Mouse (Mus musculus) liver, embryonic 16.5 days (tissue): Measurements from ENCODE around the gene Atg101. TPM values are rescaled to one million over a fixed set of nuclear protein-coding genes. Genes with fewer than 3 reads are reported as not detected.

ENCODE experiments used
- ATAC-seq: fragments of 200-750 bp; cut with Nextera tagmentation; 2 replicates; pipeline ENCODE4 v1.8.0; 2017; ENCODE audit warnings: low read depth, mild to moderate bottlenecking, moderate number of reproducible peaks, moderate library complexity
- H3K27ac ChIP-seq: fragments of 300-500 bp; sonication (generic); 2 replicates; pipeline ENCODE4 v1.5.1; 2014; ENCODE audit warnings: mild to moderate bottlenecking, low read length
- H3K27me3 ChIP-seq: fragments of 300-500 bp; sonication (generic); 2 replicates; pipeline ENCODE4 v1.6.1; 2014; ENCODE audit warnings: low read depth, low read length, mixed read lengths; ENCODE audit not compliant: control insufficient read depth, insufficient read depth
- H3K36me3 ChIP-seq: fragments of 300-500 bp; sonication (generic); 2 replicates; pipeline ENCODE4 v1.6.1; 2014; ENCODE audit warnings: mild to moderate bottlenecking; ENCODE audit not compliant: control insufficient read depth, insufficient read depth
- H3K4me1 ChIP-seq: fragments of 300-500 bp; sonication (generic); 2 replicates; pipeline ENCODE4 v1.6.1; 2014; ENCODE audit warnings: low read depth, low read length, mixed read lengths; ENCODE audit not compliant: control insufficient read depth
- H3K4me2 ChIP-seq: fragments of 300-500 bp; sonication (generic); 2 replicates; pipeline ENCODE4 v1.6.1; 2014; ENCODE audit warnings: low read depth, low read length, mixed read lengths
- H3K4me3 ChIP-seq: fragments of 300-500 bp; sonication (generic); 2 replicates; pipeline ENCODE4 v1.5.1; 2014; ENCODE audit warnings: low read depth, mild to moderate bottlenecking, low read length
- H3K9ac ChIP-seq: fragments of 300-500 bp; sonication (generic); 2 replicates; pipeline ENCODE4 v1.6.1; 2014; ENCODE audit warnings: low read depth, low read length
- H3K9me3 ChIP-seq: fragments of 300-500 bp; sonication (generic); replicated peaks from 2 replicates; pipeline ENCODE4 v1.6.1; 2016; ENCODE audit warnings: low read length; ENCODE audit not compliant: control insufficient read depth
- WGBS: fragments of 180-500 bp; shearing (Covaris S2); extraction: QIAGEN DNeasy Blood & Tissue Kit; methylation state at CpG from one replicate; pipeline ENCODE4 v1.1.7; 2014; ENCODE audit not compliant: insufficient replicate concordance; 5-methylcytosine and 5-hydroxymethylcytosine counted together
- polyA plus RNA-seq: library from polyadenylated mRNA; unstranded; fragments of >200 nt; fragmentation: Nextera tagmentation; extraction: Ambion mirVana; gene quantifications from 2 replicates; pipeline ENCODE4 v1.2.1, GENCODE M21; 2015

Atg101 gene
- polyA plus RNA-seq, 1 experiment from 2014 or later, result 26.1 TPM

GRCm38 (mm10) chr15:101251930-101252329 lies 32.1 kb upstream of the Atg101 start:
- no peak for ATAC-seq
- Histone ChIP-seq H3K9ac (no peak overlapping the region), H3K9me3 (no peaks in the 10 kb centered on the region), H3K4me1 (peaks cover 4% of the 10 kb centered on the region), H3K27me3 (peaks cover 23% of the 10 kb centered on the region), H3K4me3 (no peak overlapping the region), H3K4me2 (no peak overlapping the region), H3K36me3 (no peaks in the 10 kb centered on the region), H3K27ac (no peak overlapping the region)
- WGBS, result 64% methylated on average over 5 of the region's 5 CpGs

DNA sequence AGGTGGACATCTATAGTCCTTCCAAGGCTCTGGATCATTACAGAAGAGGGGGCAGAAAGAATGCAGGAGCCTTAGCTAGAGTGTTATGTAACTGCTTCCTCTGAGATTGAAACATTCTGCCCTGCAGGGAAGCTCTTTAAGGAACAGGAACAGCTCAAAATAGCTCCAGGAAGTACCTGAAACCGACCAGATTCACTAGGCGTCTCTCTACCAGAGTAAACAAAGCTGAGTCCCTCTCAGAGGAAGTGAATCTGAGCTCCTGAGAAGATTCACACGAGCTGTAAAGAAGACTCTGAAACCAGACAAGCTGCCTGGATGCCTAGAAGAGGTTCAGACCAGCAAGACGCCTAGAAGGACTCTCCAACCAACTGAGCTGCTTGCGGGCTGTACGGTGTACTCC lies 31.5 kb upstream of the Atg101 start:
- ATAC-seq, result no peak
- H3K9ac ChIP-seq, result no peak overlapping the region

DNA sequence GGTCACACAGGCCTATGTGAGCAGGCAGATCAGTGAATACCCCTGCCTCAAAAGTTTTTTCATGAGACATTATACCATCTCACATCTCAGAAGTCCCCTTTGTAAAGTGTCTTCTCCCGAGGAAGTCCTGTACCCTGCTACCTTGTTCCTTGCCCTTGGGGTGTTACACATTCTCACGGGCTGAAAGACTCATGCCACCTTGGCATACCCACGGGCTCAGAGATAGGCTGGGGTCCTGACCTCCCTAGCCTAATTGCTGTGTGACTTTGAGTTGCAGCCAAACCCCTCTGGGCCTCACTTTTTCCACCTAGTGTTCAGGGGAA lies 30.5 kb upstream of the Atg101 start:
- H3K4me3 ChIP-seq, result peak overlapping the region; percentile 56
- H3K9me3 ChIP-seq, result no peaks in the 10 kb centered on the region
- 43% methylated on average over 3 of the region's 3 CpGs for WGBS
- no peak overlapping the region for H3K9ac ChIP-seq
- peaks cover 23% of the 10 kb centered on the region for H3K27me3 ChIP-seq
- H3K4me1 ChIP-seq, result no peaks in the 10 kb centered on the region; the same call in 1 of the 2 replicates
- peak overlapping the region; percentile 73 for H3K4me2 ChIP-seq
- H3K36me3 ChIP-seq, result no peaks in the 10 kb centered on the region
- ATAC-seq, result no peak
- H3K27ac ChIP-seq, result no peak overlapping the region

More for the DNA sequence above, 31.5 kb upstream of the Atg101 start:
- no peaks in the 10 kb centered on the region for H3K9me3 ChIP-seq
- 55% methylated on average over 6 of the region's 6 CpGs for WGBS
- no peaks in the 10 kb centered on the region for H3K36me3 ChIP-seq
- H3K27me3 ChIP-seq, result peaks cover 23% of the 10 kb centered on the region
- no peaks in the 10 kb centered on the region; the same call in 1 of the 2 replicates for H3K4me1 ChIP-seq
- H3K4me3 ChIP-seq, result no peak overlapping the region
- no peak overlapping the region for H3K4me2 ChIP-seq
- H3K27ac ChIP-seq, result no peak overlapping the region

- H3K27me3 ChIP-seq, result peaks cover 23% of the 10 kb centered on the region
- peak within 1 kb of the TSS; percentile 54 for H3K9ac ChIP-seq
- no peak within 1 kb of the TSS for H3K27ac ChIP-seq
- peak; percentile 49 for ATAC-seq
- 2% methylated on average over 66 of the region's 82 CpGs for WGBS
- no peaks in the 10 kb centered on the region for H3K36me3 ChIP-seq
- H3K4me3 ChIP-seq, result peak within 1 kb of the TSS; percentile 56
- no peaks in the 10 kb centered on the region for H3K9me3 ChIP-seq
- H3K4me1 ChIP-seq, result no peaks in the 10 kb centered on the region; the same call in 1 of the 2 replicates
- H3K4me2 ChIP-seq, result peak within 1 kb of the TSS; percentile 73
These were observed 29.9 kb upstream of the Atg101 start, which contains the start of gene Nr4a1 for GRCm38 (mm10) chr15:101253886-101254795. Gene Nr4a1, plus strand, starts transcription at chr15:101254269.

- no peak overlapping the region for H3K27ac ChIP-seq
- H3K36me3 ChIP-seq, result no peaks in the 10 kb centered on the region
- WGBS, result 49% methylated on average over 7 of the region's 7 CpGs
- no peak overlapping the region for H3K4me3 ChIP-seq
- ATAC-seq, result no peak
- H3K4me2 ChIP-seq, result no peak overlapping the region
- H3K4me1 ChIP-seq, result no peaks in the 10 kb centered on the region; the same call in 1 of the 2 replicates
- H3K9me3 ChIP-seq, result no peaks in the 10 kb centered on the region
- peaks cover 23% of the 10 kb centered on the region for H3K27me3 ChIP-seq
- no peak overlapping the region for H3K9ac ChIP-seq
These were observed 28.1 kb upstream of the Atg101 start for GRCm38 (mm10) chr15:101255842-101256462.

- H3K4me3 ChIP-seq, result no peak overlapping the region
- no peak overlapping the region for H3K9ac ChIP-seq
- H3K36me3 ChIP-seq, result no peaks in the 10 kb centered on the region
- H3K4me1 ChIP-seq, result peaks cover 2% of the 10 kb centered on the region
- H3K27me3 ChIP-seq, result peaks cover 23% of the 10 kb centered on the region
- no peaks in the 10 kb centered on the region for H3K9me3 ChIP-seq
- 50% methylated on average over 14 of the region's 14 CpGs for WGBS
- ATAC-seq, result no peak
- no peak overlapping the region for H3K4me2 ChIP-seq
- no peak overlapping the region for H3K27ac ChIP-seq
These were observed 27.4 kb upstream of the Atg101 start for GRCm38 (mm10) chr15:101256463-101257206.

- 33% methylated on average over 11 of the region's 11 CpGs for WGBS
- H3K4me1 ChIP-seq, result peaks cover 2% of the 10 kb centered on the region
- no peak for ATAC-seq
- H3K9me3 ChIP-seq, result no peaks in the 10 kb centered on the region
- no peak overlapping the region for H3K4me2 ChIP-seq
- H3K27ac ChIP-seq, result no peak overlapping the region
- H3K9ac ChIP-seq, result no peak overlapping the region
- peaks cover 16% of the 10 kb centered on the region for H3K27me3 ChIP-seq
- no peak overlapping the region for H3K4me3 ChIP-seq
- no peaks in the 10 kb centered on the region for H3K36me3 ChIP-seq
These were observed 25.7 kb upstream of the Atg101 start for GRCm38 (mm10) chr15:101258420-101258819.

- no peak overlapping the region for H3K4me2 ChIP-seq
- ATAC-seq, result no peak
- no peaks in the 10 kb centered on the region for H3K9me3 ChIP-seq
- H3K9ac ChIP-seq, result no peak overlapping the region
- H3K27ac ChIP-seq, result no peak overlapping the region
- H3K27me3 ChIP-seq, result peaks cover under 1% of the 10 kb centered on the region
- 61% methylated on average over 3 of the region's 3 CpGs for WGBS
- no peak overlapping the region for H3K4me3 ChIP-seq
- H3K36me3 ChIP-seq, result no peaks in the 10 kb centered on the region
- H3K4me1 ChIP-seq, result peaks cover 2% of the 10 kb centered on the region
These were observed 24.1 kb upstream of the Atg101 start for GRCm38 (mm10) chr15:101259922-101260321.
